Mouse (Mus musculus) activated CD4-positive, CD25-positive, alpha-beta regulatory T cell, adult 4 months (primary cell): Measurements from ENCODE around the gene Samd15. TPM values are rescaled to one million over a fixed set of nuclear protein-coding genes. Genes with fewer than 3 reads are reported as not detected.
"Not testable (repeated sequence)": the region's sequence is repeated elsewhere in the genome, so short reads cannot be mapped to it uniquely, and the experiment has no call there.

Experiments
- ATAC-seq: one replicate; pipeline ENCODE4 v1.8.0; 2017
- polyA plus RNA-seq, 2 experiments: library from polyadenylated mRNA; unstranded; fragments of 100-300 nt; shearing (Covaris generic); gene quantifications; one replicate each; pipeline ENCODE4 v1.2.1; 2017

Samd15 gene
- polyA plus RNA-seq = 1 to 10 TPM in 1 of 2 experiments, not detected in 1; 5.0 TPM

GRCm38 (mm10) chr12:87199206-87199972, at the start of gene Samd15:
Gene Samd15 (plus strand): TSS chr12:87199723.
- ATAC-seq = peak; percentile 53

- not testable (repeated sequence) for ATAC-seq
These were observed 45.1 kb upstream of the Samd15 start for GRCm38 (mm10) chr12:87154448-87154847.

- ATAC-seq = no peak
These were observed 42.2 kb upstream of the Samd15 start for GRCm38 (mm10) chr12:87157361-87157760.

GRCm38 (mm10) chr12:87158099-87158498, 41.4 kb upstream of the Samd15 start:
- ATAC-seq = no peak

- no peak for ATAC-seq
These were observed 39.2 kb upstream of the Samd15 start for GRCm38 (mm10) chr12:87160310-87160709.

GRCm38 (mm10) chr12:87160815-87161214, 38.7 kb upstream of the Samd15 start:
- ATAC-seq = no peak

GRCm38 (mm10) chr12:87175194-87175946, 24.2 kb upstream of the Samd15 start:
- ATAC-seq = no peak

- ATAC-seq = no peak
These were observed 21.9 kb upstream of the Samd15 start for GRCm38 (mm10) chr12:87177631-87178030.

GRCm38 (mm10) chr12:87193008-87193407, 6.5 kb upstream of the Samd15 start:
- no peak for ATAC-seq

- ATAC-seq = no peak
These were observed 4.5 kb upstream of the Samd15 start for GRCm38 (mm10) chr12:87195069-87195468.

GRCm38 (mm10) chr12:87196310-87196709, 3.2 kb upstream of the Samd15 start:
- no peak for ATAC-seq

- no peak for ATAC-seq
These were observed 731 bp upstream of the Samd15 start for GRCm38 (mm10) chr12:87198792-87199191.

- peak; percentile 90 for ATAC-seq
These were observed 557 bp downstream of the Samd15 start, which contains the start of gene Tmed8 for GRCm38 (mm10) chr12:87199973-87200586. Gene Tmed8 (minus strand): TSS chr12:87200454.

- no peak for ATAC-seq
These were observed 2.2 kb downstream of the Samd15 start for GRCm38 (mm10) chr12:87201694-87202093.

GRCm38 (mm10) chr12:87205789-87206188, 6.3 kb downstream of the Samd15 start:
- not testable (repeated sequence) for ATAC-seq

- ATAC-seq = no peak
These were observed 13.5 kb downstream of the Samd15 start for GRCm38 (mm10) chr12:87212844-87213606.

GRCm38 (mm10) chr12:87216053-87216452, 16.5 kb downstream of the Samd15 start:
- ATAC-seq = no peak

- no peak for ATAC-seq
These were observed 18.1 kb downstream of the Samd15 start for GRCm38 (mm10) chr12:87217596-87217995.

- ATAC-seq = no peak
These were observed 19.8 kb downstream of the Samd15 start for GRCm38 (mm10) chr12:87219362-87219761.

GRCm38 (mm10) chr12:87224950-87225349, 25.4 kb downstream of the Samd15 start:
- no peak for ATAC-seq

- no peak for ATAC-seq
These were observed 27.3 kb downstream of the Samd15 start for GRCm38 (mm10) chr12:87226801-87227200.

- ATAC-seq = no peak
These were observed 30.1 kb downstream of the Samd15 start for GRCm38 (mm10) chr12:87229633-87230032.
